Mouse (Mus musculus): ENCODE measurements at regions not wholly inside any gene's neighbourhood (a gene's known extent, or its start where the extent isn't known, plus 50 kb on each side); places are given as distances from the start of the nearest gene placed in this dataset.
"Not testable (repeated sequence)": the region's sequence is repeated elsewhere in the genome, so short reads cannot be mapped to it uniquely, and the experiment has no call there.

DNA sequence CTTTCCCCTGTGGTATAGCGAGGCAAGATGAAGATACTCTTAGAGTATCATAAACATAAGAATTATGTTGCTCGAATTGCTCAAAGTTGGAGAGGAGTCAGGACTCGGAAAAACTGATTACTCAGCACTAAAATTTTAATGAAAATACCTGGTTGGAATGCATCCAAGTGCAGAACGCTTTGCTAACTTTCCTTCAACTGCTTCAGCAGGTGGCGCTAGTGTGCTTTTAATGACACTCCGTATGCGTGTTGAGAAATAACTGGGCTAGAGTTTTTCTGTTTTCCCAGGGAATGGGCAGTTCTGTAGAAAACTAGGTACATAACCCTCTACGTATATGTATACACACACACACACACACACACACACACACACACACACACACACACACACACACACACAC, 221.0 kb downstream of the Grxcr1 start:
- ATAC-seq (ENCODE audit: low FRiP score) (peak; percentile 73; the same call in 1 of the 2 replicates), DNase-seq (ENCODE audit: low spot score) (peak; percentile 75)
- Histone ChIP-seq H3K27ac (ENCODE audit: low read depth, low read length) (no peak overlapping the region), H3K4me1 (replicated peaks; ENCODE audit: control insufficient read depth, insufficient read depth, low read length) (no peaks in the 10 kb centered on the region), H3K4me3 (ENCODE audit: low read depth, low read length) (no peak overlapping the region), H3K9ac (ENCODE audit: low read depth, low read length) (no peak overlapping the region), H3K27me3 (ENCODE audit: control insufficient read depth, insufficient read depth, low read length) (no peaks in the 10 kb centered on the region), H3K36me3 (ENCODE audit: control insufficient read depth, insufficient read depth, low read length) (no peaks in the 10 kb centered on the region), H3K4me2 (replicated peaks; ENCODE audit: low read depth, low read length) (no peak overlapping the region), H3K9me3 (ENCODE audit: control insufficient read depth, low read length) (no peaks in the 10 kb centered on the region)
- 24% methylated on average over 8 of the region's 8 CpGs for WGBS

DNA sequence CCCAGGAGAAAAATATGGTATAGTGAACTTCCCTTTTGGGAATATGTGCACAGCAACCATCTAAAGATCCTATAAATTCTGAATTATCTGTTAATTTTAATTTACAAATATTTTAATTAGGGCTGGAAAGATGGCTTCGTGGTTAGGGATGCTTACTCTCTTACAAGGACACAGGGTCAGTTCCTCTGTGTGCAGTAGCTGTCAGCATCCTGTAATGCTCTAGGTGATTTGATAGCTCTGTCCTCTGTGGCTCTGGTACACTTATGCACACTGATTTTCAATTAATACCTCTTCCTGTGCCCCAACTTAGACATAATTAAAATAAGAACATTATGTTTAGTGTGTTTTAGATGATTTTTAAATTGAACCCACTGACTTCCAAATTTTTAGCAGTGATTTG, 221.8 kb downstream of the Grxcr1 start:
- Histone ChIP-seq H3K27me3 (ENCODE audit: control insufficient read depth, insufficient read depth, low read length) (no peaks in the 10 kb centered on the region), H3K9ac (ENCODE audit: low read depth, low read length) (no peak overlapping the region), H3K27ac (ENCODE audit: low read depth, low read length) (no peak overlapping the region), H3K9me3 (ENCODE audit: control insufficient read depth, low read length) (no peaks in the 10 kb centered on the region), H3K36me3 (ENCODE audit: control insufficient read depth, insufficient read depth, low read length) (no peaks in the 10 kb centered on the region), H3K4me3 (ENCODE audit: low read depth, low read length) (no peak overlapping the region), H3K4me2 (replicated peaks; ENCODE audit: low read depth, low read length) (no peak overlapping the region), H3K4me1 (replicated peaks; ENCODE audit: control insufficient read depth, insufficient read depth, low read length) (no peaks in the 10 kb centered on the region)
- 59% methylated on average over 1 of the region's 1 CpGs for WGBS
- ATAC-seq (ENCODE audit: low FRiP score) (no peak), DNase-seq (ENCODE audit: low spot score) (no peak)

DNA sequence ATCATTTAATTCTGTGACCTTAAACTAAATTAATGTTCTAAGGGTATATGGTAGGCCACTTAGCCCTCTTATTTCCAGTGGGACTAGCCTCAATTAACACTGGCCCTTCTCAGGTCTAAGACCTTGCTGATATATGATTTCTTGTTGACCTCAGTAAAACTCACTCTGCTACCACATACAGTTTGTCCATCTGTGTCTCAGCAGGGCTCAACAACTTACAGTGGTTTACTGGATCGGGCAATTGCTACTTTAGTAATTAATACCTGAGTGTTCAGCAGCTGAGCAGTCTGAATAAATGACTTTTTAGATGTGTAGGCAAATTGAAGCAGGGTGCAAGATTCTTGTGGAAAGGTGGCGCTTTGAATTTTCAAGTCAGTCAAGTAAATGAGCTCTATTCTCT, 222.5 kb downstream of the Grxcr1 start:
- H3K4me1 ChIP-seq (replicated peaks; ENCODE audit: control insufficient read depth, insufficient read depth, low read length): no peaks in the 10 kb centered on the region

DNA sequence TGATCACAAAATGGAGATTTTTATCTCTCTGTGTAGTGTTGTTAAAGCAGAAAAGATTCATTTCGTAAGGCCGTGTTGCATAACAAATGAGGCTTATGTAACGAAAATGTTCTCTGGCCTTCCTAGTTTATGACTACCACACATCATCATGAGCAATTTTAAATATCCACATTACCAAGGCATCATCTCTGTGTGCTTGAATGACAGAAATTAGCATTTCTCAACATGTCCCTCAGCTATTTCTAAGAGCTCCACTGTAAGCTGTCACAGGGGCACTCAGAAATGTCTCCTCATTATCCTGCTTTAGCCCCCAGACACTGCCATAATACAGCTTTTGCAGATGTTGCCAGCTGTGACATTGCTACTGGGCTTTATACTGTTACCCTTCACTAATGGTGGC, 232.6 kb downstream of the Grxcr1 start:
- H3K27me3 ChIP-seq (ENCODE audit: control insufficient read depth, insufficient read depth, low read length): no peaks in the 10 kb centered on the region
- no peak overlapping the region for H3K4me2 ChIP-seq (replicated peaks; ENCODE audit: low read depth, low read length)
- H3K36me3 ChIP-seq (ENCODE audit: control insufficient read depth, insufficient read depth, low read length): no peaks in the 10 kb centered on the region
- no peaks in the 10 kb centered on the region for H3K9me3 ChIP-seq (ENCODE audit: control insufficient read depth, low read length)
- H3K4me3 ChIP-seq (ENCODE audit: low read depth, low read length): no peak overlapping the region
- 94% methylated on average over 3 of the region's 3 CpGs for WGBS
- H3K27ac ChIP-seq (ENCODE audit: low read depth, low read length): no peak overlapping the region
- H3K9ac ChIP-seq (ENCODE audit: low read depth, low read length): no peak overlapping the region
- DNase-seq (ENCODE audit: low spot score): no peak
- no peaks in the 10 kb centered on the region for H3K4me1 ChIP-seq (replicated peaks; ENCODE audit: control insufficient read depth, insufficient read depth, low read length)
- no peak for ATAC-seq (ENCODE audit: low FRiP score)

More for the DNA sequence above, 222.5 kb downstream of the Grxcr1 start:
- Histone ChIP-seq H3K27ac (ENCODE audit: low read depth, low read length) (no peak overlapping the region), H3K9me3 (ENCODE audit: control insufficient read depth, low read length) (no peaks in the 10 kb centered on the region), H3K4me2 (replicated peaks; ENCODE audit: low read depth, low read length) (no peak overlapping the region), H3K4me3 (ENCODE audit: low read depth, low read length) (no peak overlapping the region), H3K27me3 (ENCODE audit: control insufficient read depth, insufficient read depth, low read length) (no peaks in the 10 kb centered on the region), H3K36me3 (ENCODE audit: control insufficient read depth, insufficient read depth, low read length) (no peaks in the 10 kb centered on the region), H3K9ac (ENCODE audit: low read depth, low read length) (no peak overlapping the region)
- WGBS: 80% methylated on average over 2 of the region's 2 CpGs
- ATAC-seq (ENCODE audit: low FRiP score) (no peak), DNase-seq (ENCODE audit: low spot score) (no peak)

DNA sequence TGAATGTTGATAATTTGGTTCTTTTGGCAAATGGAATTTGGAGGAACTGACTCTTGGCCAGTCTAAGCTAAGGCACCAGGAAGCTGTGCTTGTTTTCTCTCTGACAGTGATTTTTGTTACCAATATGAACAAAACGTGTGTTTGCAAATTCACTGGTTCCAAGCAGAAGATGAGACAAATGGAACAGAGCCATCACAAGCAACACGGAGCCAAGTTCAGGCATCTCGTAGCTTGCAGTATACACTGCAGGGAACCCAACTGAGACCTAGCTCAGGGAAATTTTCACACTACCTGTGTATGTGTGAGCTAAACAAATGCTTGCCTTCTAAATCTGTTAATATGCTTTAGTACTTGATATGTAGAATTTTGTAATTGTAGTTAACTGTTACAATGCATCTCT, 242.6 kb downstream of the Grxcr1 start:
- H3K27ac ChIP-seq (ENCODE audit: low read depth, low read length): no peak overlapping the region

DNA sequence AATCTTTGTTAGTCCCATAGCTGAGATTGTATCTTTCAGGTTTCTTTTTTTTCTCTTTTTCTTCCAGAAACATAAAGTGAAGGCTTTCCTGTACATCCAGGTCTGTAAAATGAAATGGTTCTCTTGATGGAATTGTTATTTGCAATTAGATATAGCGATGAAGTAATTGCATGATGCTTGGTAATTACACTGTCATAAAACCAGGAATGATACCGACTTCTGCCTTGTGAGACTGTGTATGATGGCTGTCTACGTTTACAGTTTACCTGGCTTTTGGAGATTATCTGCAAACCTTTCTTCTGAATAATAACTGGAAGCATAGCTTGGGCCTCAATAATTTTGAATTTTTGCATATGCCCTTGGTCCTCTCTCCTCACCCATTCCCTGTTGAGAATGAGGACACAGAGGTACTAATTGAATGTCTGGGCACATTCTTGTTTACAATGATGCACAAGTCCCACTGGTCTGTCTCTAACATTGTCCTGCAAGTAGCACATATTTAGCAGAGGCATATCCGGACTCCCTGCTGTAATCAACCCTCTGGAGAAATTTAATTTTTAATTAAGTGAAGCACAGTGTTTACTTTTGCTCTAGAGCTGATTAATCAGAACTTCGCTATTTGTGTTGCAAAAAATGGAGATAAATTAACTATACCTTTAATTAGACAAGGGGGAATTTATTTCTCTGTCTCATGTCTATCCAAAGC, 244.1 kb downstream of the Grxcr1 start:
- no peak for ATAC-seq (ENCODE audit: low FRiP score)

More for the DNA sequence above, 242.6 kb downstream of the Grxcr1 start:
- no peak overlapping the region for H3K4me3 ChIP-seq (ENCODE audit: low read depth, low read length)
- H3K9me3 ChIP-seq (ENCODE audit: control insufficient read depth, low read length): no peaks in the 10 kb centered on the region
- no peaks in the 10 kb centered on the region for H3K4me1 ChIP-seq (replicated peaks; ENCODE audit: control insufficient read depth, insufficient read depth, low read length)
- DNase-seq (ENCODE audit: low spot score) (no peak), ATAC-seq (ENCODE audit: low FRiP score) (no peak)
- no peak overlapping the region for H3K4me2 ChIP-seq (replicated peaks; ENCODE audit: low read depth, low read length)
- H3K9ac ChIP-seq (ENCODE audit: low read depth, low read length): no peak overlapping the region
- 89% methylated on average over 3 of the region's 3 CpGs for WGBS
- no peaks in the 10 kb centered on the region for H3K27me3 ChIP-seq (ENCODE audit: control insufficient read depth, insufficient read depth, low read length)
- no peaks in the 10 kb centered on the region for H3K36me3 ChIP-seq (ENCODE audit: control insufficient read depth, insufficient read depth, low read length)

DNA sequence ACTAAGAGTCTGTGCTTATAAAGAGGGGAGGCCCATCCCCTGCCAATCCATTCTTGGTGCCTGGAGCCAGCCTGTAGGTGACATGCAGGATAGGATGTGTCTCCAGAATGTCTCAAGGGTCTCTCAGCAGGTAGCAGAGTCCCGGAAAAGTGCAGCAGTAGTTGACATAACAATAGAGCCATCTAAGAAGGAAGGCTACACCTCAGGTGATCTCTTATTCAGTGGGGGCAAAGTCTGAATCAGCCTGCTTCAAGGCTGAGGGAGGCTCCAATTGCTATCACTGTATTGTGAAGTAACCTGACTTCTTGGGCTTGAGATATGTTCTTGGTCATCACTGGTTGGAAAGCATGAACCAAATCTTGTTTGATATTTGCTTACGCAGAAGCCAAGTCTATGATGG, 264.1 kb downstream of the Grxcr1 start:
- H3K9ac ChIP-seq (ENCODE audit: low read depth, low read length); H3K27me3 ChIP-seq (ENCODE audit: control insufficient read depth, insufficient read depth, low read length); H3K27ac ChIP-seq (ENCODE audit: low read depth, low read length); H3K4me1 ChIP-seq (replicated peaks; ENCODE audit: control insufficient read depth, insufficient read depth, low read length); H3K9me3 ChIP-seq (ENCODE audit: control insufficient read depth, low read length); H3K36me3 ChIP-seq (ENCODE audit: control insufficient read depth, insufficient read depth, low read length); H3K4me2 ChIP-seq (replicated peaks; ENCODE audit: low read depth, low read length); ATAC-seq (ENCODE audit: low FRiP score); H3K4me3 ChIP-seq (ENCODE audit: low read depth, low read length); DNase-seq (ENCODE audit: low spot score): not testable (repeated sequence)
- 81% methylated on average over 2 of the region's 2 CpGs for WGBS

More for the DNA sequence above, 244.1 kb downstream of the Grxcr1 start:
- H3K27me3 ChIP-seq (ENCODE audit: control insufficient read depth, insufficient read depth, low read length): no peaks in the 10 kb centered on the region
- H3K4me2 ChIP-seq (replicated peaks; ENCODE audit: low read depth, low read length): no peak overlapping the region
- H3K27ac ChIP-seq (ENCODE audit: low read depth, low read length): no peak overlapping the region
- H3K9ac ChIP-seq (ENCODE audit: low read depth, low read length): no peak overlapping the region
- H3K4me1 ChIP-seq (replicated peaks; ENCODE audit: control insufficient read depth, insufficient read depth, low read length): no peaks in the 10 kb centered on the region
- DNase-seq (ENCODE audit: low spot score): no peak
- H3K9me3 ChIP-seq (ENCODE audit: control insufficient read depth, low read length): no peaks in the 10 kb centered on the region
- 89% methylated on average over 5 of the region's 5 CpGs for WGBS
- no peak overlapping the region for H3K4me3 ChIP-seq (ENCODE audit: low read depth, low read length)
- no peaks in the 10 kb centered on the region for H3K36me3 ChIP-seq (ENCODE audit: control insufficient read depth, insufficient read depth, low read length)

DNA sequence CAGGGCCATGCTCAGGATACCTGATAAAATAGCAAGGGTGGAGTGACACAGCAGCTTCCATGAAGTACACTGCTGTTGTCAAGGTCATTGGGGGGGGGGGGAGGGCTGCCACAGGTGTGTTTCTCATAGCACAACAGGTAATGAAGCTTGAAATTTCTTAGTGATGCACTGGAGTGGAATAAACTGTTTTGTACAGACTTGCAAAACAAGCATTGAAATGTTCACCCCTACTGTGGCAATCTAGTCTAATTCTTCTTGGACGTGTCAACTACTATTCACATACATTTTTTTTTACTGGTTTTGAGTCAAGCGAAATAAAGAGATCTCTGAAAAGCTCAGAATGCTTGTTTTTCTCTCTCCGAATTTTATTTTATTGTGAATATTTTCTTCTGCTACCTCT, 281.6 kb downstream of the Grxcr1 start:
- no peak for ATAC-seq (ENCODE audit: low FRiP score)
- 65% methylated on average over 3 of the region's 3 CpGs for WGBS

DNA sequence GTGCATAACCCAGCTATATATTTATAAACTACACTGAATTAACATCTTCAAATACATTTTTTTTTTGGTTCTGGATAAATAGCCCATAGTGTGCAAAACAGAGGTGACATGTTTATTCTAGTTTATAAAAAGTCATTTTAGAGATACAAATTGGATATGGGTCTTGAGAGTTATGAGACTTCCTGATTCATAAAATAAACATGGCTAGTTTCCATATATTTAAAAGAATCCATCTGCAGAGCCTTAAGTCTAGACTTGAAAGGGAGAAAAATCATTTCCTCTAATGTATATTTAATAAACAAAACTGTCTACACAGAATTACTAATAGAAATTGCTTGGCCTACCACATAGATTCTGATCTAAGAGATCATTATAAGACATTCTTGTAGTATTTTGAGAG, 287.3 kb downstream of the Grxcr1 start:
- no peak for ATAC-seq (ENCODE audit: low FRiP score)
- H3K9me3 ChIP-seq (ENCODE audit: control insufficient read depth, low read length): no peaks in the 10 kb centered on the region
- no peak for DNase-seq (ENCODE audit: low spot score)
- H3K27ac ChIP-seq (ENCODE audit: low read depth, low read length): no peak overlapping the region
- H3K9ac ChIP-seq (ENCODE audit: low read depth, low read length): no peak overlapping the region
- no peak overlapping the region for H3K4me2 ChIP-seq (replicated peaks; ENCODE audit: low read depth, low read length)
- no peaks in the 10 kb centered on the region for H3K27me3 ChIP-seq (ENCODE audit: control insufficient read depth, insufficient read depth, low read length)
- no peaks in the 10 kb centered on the region for H3K36me3 ChIP-seq (ENCODE audit: control insufficient read depth, insufficient read depth, low read length)
- H3K4me1 ChIP-seq (replicated peaks; ENCODE audit: control insufficient read depth, insufficient read depth, low read length): no peaks in the 10 kb centered on the region
- no peak overlapping the region for H3K4me3 ChIP-seq (ENCODE audit: low read depth, low read length)

More for the DNA sequence above, 281.6 kb downstream of the Grxcr1 start:
- Histone ChIP-seq H3K9ac (ENCODE audit: low read depth, low read length) (no peak overlapping the region), H3K4me3 (ENCODE audit: low read depth, low read length) (no peak overlapping the region), H3K4me2 (replicated peaks; ENCODE audit: low read depth, low read length) (no peak overlapping the region), H3K4me1 (replicated peaks; ENCODE audit: control insufficient read depth, insufficient read depth, low read length) (no peaks in the 10 kb centered on the region), H3K27me3 (ENCODE audit: control insufficient read depth, insufficient read depth, low read length) (no peaks in the 10 kb centered on the region), H3K9me3 (ENCODE audit: control insufficient read depth, low read length) (no peaks in the 10 kb centered on the region), H3K36me3 (ENCODE audit: control insufficient read depth, insufficient read depth, low read length) (no peaks in the 10 kb centered on the region), H3K27ac (ENCODE audit: low read depth, low read length) (no peak overlapping the region)
- DNase-seq (ENCODE audit: low spot score): no peak

Measured in hindbrain, embryonic 11.5 days (tissue).